Mouse (Mus musculus) embryonic facial prominence, embryonic 14.5 days (tissue): Measurements from ENCODE around the gene Ms4a13. TPM values are rescaled to one million over a fixed set of nuclear protein-coding genes. Genes with fewer than 3 reads are reported as not detected.

ENCODE experiments used
- polyA plus RNA-seq: library from polyadenylated mRNA; unstranded; fragments of >200 nt; fragmentation: Nextera tagmentation; extraction: Ambion mirVana; gene quantifications from 2 replicates; pipeline ENCODE4 v1.2.1, GENCODE M21; 2014

The Ms4a13 gene
- polyA plus RNA-seq, 1 experiment from 2014 or later: not detected

Other genes starting within 250 kb of the Ms4a13 start
- 22.4 and 25.2 TPM in 2 replicates for gene Ccdc86, start 247.5 kb downstream of the Ms4a13 start, polyA plus RNA-seq
- 0.53 and 0.89 TPM in 2 replicates for gene Ms4a10, start 222.1 kb downstream of the Ms4a13 start, polyA plus RNA-seq
- not detected in 2 replicates for gene Ms4a15, start 203.5 kb downstream of the Ms4a13 start, polyA plus RNA-seq
- not detected in 2 replicates for gene Ms4a18, start 178.7 kb downstream of the Ms4a13 start, polyA plus RNA-seq
- not detected in 2 replicates for gene Ms4a8a, start 115.6 kb downstream of the Ms4a13 start, polyA plus RNA-seq
- gene 1700017D01Rik, start 65.9 kb downstream of the Ms4a13 start, polyA plus RNA-seq: not detected in 2 replicates
- not detected in 2 replicates for gene 1700025F22Rik, start 31.4 kb downstream of the Ms4a13 start, polyA plus RNA-seq
- gene Ms4a12, start 35.7 kb upstream of the Ms4a13 start, polyA plus RNA-seq: not detected in 2 replicates
- not detected in 2 replicates for gene Ms4a1, start 69.5 kb upstream of the Ms4a13 start, polyA plus RNA-seq
- not detected in 2 replicates for gene Ms4a5, start 87.1 kb upstream of the Ms4a13 start, polyA plus RNA-seq
- 0.08 and 0.37 TPM in 2 replicates for gene Ms4a14, start 117.7 kb upstream of the Ms4a13 start, polyA plus RNA-seq
- gene Ms4a7, start 139.4 kb upstream of the Ms4a13 start, polyA plus RNA-seq: 11.1 and 11.4 TPM in 2 replicates
- 5.2 and 7.1 TPM in 2 replicates for gene Ms4a4a, start 178.8 kb upstream of the Ms4a13 start, polyA plus RNA-seq
- gene Ms4a4c, start 208.0 kb upstream of the Ms4a13 start, polyA plus RNA-seq: 0.62 and 1.3 TPM in 2 replicates
- 0.14 and 0.17 TPM in 2 replicates for gene Ms4a4b, start 246.8 kb upstream of the Ms4a13 start, polyA plus RNA-seq